Mouse (Mus musculus) lung, postnatal 4 days (tissue): ENCODE data around the gene Zfp36l2.
"Not testable (repeated sequence)": the region's sequence is repeated elsewhere in the genome, so short reads cannot be mapped to it uniquely, and the experiment has no call there.

Experiments used
- DNase-seq, 2 experiments: peaks; one replicate each; pipeline ENCODE4 v3.0.0; 2021

Gene Zfp36l2

DNA sequence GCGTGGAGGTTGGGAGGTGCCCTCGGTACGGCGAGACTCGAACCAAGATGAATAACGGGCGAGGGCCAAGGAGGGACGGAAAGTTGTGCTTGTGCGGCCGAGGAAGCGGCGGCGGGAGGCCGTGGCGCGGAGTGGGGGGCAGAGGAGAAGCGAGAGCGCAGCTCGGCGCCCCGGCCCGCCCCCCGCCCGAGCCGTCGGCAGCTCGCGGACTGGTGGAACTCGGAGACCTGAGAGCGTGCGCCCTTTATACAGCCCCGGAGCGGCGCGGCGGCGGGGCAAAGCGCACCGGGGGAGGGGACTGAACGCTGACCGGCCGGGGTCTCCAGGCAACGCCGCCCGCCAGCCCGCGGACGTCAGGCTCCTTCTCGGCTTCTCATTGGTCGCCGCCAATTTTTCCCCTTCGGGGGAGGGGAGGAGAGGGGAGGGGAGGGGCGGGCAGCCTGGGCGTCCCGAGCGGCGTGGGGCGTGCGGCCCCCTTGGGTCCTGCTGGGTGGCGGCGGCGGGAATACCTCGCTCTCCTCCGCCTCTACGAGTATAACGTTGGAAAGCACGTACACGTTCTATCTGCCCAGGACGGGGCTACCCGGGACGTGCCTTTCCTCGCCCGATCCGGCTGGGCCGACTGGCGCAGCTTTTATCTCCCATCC lies at the start of gene Zfp36l2:
Gene Zfp36l2 (minus strand): TSS at position 221 of the 647 bp plus-strand sequence.
- DNase-seq, result peak; percentile 97 to 99

DNA sequence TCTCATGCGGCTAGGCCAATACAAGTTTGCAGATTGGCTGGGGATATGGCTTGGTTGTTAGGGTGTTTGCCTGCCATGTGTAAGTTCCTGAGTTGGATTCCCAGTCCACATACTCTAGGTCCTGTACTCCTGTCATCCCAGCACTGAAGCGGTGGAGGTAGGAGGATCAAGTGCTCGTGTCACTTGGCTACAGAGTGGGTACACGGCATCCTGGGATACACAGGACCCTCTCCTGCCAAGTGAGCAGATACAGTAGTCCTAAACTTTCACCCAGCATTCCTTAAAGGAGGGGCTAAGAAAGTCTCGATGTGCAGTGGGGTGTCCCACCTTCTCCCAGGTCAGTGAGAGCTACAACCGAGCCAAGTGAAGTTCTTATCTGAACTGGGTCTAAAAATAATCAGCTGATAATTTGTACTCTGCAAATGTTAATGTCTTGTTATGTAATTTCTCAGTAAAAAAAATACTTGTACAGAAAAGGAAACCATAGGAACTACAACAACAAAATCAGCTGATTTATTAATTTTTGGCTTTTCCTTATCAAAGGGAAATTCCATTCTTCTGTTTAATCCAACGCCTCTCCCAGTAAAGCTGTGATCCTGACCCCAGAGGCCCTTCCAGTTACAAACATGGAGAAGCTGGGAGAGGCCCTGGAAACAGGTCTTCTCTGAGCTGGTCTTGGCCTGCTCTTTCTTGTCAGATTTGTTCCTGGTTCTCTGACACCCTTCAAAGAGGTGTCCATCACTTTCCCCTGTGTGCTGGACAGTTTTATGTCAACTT lies 49.2 kb upstream of the Zfp36l2 start:
- DNase-seq, result peak in 1 of 2 experiments; percentile 34

DNA sequence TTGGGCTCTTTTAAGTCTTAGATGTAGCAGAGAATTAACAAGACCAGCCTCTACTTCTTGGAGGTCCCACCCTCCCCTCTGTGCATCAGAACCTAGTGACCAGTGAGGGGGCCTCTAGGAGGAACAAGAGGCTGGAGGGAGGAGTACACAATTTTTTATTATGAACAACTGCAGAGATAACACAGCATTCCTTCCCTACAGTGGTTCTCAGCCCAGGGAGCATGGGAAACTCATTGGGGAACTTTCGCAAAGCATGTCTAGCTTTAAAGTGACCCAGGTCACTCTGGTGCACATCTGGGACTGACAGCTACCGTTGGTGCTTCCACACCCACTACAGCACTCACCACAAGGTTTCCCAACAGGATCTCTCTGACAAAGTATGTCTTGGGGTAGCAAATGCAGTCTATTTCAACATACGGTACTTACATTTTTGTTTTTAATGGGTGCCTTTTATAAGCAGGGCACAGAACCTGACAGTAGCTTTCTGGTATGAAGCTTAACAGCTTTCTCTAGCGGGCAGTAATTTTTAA lies 47.7 kb upstream of the Zfp36l2 start:
- no peak for DNase-seq

DNA sequence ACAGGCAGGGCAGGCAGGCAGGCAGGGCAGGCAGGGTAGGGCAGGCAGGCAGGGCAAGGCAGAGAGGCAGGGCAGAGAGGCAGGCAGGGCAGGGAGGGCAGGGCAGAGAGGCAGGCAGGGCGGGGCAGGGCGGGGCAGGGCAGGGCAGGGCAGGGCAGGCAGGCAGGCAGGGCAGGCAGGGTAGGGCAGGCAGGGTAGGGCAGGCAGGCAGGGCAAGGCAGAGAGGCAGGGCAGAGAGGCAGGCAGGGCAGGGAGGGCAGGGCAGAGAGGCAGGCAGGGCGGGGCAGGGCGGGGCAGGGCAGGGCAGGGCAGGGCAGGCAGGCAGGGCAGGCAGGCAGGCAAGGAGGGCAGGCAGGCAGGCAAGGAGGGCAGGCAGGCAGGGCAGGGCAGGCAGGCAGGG lies 47.0 kb upstream of the Zfp36l2 start:
- DNase-seq, result not testable (repeated sequence)

DNA sequence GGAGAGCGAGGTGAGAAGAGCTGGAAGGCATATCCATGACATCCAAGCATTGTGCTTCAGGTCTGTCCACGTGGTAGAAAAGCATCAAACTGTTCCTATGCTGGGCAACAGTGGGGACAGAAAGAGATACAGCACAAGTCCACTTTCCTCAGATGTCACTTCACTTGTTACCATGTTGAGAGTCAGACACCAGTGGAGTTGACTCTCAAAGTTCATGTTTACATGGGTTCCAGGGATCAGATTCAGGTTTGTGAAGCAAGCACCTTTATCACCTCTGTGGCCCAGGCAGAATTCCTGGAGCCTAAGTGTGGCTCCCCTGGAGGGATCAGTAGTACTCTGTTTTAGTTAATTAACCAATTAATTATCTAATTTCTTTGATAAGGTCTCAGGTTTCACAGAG lies 46.0 kb upstream of the Zfp36l2 start:
- DNase-seq, result no peak

DNA sequence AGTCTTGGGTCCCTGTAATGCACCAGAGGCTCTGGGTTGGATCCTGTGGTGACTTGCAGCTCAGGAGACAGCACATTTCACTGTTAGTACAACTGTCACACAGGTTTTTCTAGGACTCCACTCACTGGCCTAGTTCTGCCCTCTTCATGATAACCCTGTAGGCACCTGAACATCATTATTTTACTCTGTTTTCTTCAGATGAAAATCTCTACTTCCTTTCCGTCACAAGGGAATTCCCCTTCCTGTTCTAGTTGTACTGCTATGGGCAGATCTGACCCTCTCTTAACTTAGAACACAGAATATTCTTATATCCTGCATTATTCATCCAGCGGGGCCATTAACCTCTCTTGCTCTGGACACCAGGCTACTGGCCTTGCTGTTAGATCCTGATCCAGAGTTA lies 43.6 kb upstream of the Zfp36l2 start:
- no peak for DNase-seq

DNA sequence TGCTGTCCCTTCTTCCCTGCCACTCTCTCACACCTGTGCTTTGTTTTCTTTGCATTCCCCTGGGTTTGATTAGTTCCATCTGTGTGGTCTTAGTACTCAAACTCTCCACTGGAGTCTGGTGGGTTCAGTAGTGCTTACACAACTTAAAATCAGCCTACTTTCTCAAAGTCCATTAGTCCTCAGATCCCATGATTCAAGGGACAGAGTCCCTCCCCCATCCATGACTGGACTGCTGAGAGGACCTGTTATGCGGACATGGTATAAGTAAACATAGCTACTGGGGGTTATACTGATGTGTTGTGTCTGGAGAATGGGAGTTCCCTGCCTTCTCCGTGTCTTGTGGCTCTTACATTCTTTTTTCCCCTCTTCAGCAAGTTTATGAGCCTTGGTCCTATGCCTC lies 40.5 kb upstream of the Zfp36l2 start:
- DNase-seq, result no peak

DNA sequence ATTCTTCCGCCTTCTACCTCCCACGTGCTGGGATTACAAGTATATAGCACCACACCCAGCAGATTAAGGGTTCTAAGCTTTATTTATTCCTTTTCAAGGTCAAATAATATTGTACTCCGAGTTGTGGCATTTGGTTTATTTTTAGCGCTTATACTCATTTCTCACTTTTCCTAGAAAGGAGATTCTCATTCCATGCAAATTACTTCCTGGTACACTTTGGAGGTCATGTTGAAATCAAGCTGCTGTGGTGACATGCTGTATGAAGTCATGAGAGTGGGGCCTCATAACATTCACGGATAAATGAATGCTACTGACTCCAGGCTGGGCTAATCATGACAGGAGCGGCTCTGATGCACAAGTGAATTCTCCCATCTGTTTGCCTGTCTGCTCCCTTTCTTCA lies 38.9 kb upstream of the Zfp36l2 start:
- DNase-seq, result no peak

DNA sequence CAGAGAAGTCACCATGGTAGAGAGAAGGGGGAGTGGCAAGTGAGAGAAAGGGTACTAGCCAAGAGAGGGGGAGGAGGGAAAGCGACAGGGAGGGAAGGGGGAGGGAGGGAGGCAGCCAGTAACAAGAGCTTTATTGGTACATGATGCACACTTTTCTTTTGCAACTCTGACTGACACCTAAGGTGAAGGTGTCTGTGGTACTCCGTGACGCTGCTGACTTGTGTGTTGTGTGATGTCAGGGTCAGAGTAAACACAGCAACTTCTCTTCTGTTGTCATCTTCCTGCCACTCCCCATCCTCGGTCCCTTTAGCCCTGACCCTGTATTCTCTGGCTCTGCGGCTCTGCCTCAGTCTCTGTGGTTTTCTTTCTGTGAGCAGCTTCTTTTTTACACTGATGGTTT lies 38.5 kb upstream of the Zfp36l2 start:
- DNase-seq, result no peak

DNA sequence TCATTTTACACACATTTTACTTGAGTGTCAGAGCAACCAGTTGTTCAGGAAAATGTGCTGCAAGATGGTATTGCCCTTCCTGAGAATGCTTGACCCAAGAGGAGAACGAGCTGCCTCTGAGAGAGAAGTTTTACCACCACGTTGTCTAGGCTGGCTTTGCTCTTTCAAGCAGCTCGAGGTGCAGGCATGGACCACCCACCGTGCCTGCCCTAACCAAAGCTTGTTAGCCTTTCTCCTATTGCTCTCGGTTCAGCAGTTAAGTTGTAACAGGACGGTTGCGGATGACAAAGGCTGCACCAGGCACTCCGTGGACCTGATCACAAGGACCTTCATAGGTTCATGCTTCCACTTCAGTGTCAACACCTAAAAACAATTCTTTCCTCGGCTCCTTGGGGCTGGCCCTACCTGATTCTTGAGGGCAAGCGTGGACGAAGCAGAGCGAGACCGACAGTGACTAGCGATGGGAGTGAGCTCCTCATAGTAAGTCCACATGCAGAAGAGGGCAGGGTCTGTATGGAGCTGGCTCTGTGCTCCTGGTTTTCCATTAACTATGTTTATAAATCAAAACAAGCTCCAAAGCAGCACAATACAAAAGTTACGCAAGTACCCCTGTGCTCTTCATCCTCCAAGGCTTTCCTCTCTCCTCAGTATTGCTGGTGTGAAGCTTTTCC lies 36.6 kb upstream of the Zfp36l2 start:
- DNase-seq, result no peak

DNA sequence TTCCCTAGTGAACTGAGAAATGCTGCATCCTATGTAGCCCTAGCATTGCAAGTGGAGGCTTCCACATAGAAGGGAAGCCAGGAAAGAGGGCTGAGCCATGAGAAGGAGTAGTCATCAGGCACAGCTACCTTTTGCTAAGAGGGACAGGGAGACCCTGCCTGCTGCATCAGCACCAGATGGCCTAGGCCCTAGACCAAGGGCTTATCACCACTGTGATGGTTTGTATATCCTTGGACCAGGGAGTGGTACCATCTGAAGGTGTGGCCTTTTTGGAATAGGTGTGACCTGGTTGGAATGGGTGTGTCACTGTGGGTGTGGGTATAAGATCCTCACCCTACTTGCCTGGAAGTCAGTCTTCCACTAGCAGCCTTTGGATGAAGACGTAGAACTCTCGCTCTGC lies 31.1 kb upstream of the Zfp36l2 start:
- DNase-seq, result not testable (repeated sequence)

DNA sequence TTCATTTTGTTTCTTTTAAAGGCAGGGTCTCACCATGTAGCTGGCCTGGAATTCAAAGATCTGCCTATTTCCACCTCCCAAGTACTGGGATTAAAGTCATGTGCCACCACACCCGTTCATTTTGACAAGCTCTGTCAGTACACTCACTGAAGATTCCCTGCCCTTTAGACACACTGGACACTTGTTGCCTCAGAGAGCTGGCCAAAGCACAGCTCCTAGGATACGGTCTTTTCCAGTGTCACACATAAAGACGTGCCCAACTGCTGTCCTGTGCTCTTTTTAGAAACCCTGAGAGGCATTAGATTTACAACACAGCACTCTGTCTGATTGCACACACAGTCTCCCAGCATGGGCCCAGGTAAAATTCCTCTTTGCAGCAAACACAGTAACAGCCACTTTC lies 29.9 kb upstream of the Zfp36l2 start:
- DNase-seq, result no peak

DNA sequence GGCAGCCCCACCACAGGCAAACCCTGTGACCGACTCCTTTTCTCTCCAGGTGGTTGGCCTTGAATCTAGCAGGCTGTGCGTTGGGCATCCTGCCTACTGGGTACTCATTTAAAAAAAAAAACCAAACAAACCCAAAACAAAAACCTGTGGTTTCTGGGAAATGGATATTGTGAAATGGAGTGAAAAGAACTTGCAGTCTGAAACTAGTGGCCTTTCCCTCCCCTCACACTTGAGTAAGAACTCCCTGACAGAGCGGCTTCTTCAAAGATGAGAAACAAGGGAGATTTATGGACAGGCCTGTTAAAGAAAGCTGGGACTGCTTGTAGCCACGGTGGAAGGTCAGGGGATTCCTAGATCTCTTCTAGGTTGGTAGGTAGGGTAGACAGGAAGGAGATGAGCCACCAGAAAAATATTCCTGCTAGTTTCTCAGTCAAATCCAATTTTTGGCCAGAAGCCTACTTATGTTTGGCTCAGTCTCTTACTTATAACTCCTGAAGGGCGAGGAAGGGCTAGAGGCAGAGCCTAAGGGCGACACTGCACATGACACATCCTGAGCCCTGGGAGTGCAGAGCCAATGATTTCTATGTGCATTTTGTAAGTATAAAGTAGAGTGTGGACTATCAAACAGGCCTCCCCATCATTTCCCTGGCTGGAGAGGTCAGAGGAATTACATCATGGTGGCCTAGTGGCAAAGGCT lies 27.7 kb upstream of the Zfp36l2 start:
- DNase-seq, result no peak

DNA sequence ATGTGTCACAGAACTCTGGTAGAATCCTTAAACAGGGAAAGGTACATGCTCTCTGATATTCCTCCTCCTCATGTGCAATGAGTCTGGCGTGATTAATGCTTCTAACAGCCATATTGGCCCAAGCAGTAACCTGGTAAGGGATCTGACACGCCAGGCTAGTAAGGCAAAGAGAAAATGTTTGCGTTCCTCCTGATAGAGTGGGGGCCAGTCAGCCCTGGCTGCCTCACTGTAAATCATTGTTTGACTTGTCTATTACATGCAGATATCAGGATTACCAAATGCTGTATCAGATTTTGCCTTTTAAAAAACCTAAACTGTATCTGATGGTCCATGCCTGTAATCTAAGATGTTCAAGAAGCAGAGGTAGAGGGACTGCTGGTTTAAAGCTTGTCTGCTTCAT lies 25.7 kb upstream of the Zfp36l2 start:
- DNase-seq, result no peak

DNA sequence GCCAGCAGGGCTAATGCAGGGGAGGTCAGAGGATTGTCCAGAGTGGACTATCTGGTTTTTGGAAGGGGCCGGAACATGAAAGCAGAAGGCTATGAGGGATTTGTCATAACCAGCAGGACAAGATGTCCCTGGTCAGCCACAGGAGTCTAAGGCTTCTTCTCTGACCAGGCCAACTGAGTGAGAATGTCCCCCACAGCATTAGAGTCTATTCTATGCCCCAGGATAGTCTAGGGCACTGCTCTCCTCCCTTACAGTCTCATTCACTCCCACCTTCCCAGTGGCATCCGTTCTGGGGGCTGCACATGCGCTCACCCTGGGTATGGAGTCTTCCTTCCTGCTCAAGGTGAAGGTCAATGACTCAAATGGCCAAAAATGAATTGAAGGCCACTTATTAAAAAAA lies 19.9 kb upstream of the Zfp36l2 start:
- no peak for DNase-seq

DNA sequence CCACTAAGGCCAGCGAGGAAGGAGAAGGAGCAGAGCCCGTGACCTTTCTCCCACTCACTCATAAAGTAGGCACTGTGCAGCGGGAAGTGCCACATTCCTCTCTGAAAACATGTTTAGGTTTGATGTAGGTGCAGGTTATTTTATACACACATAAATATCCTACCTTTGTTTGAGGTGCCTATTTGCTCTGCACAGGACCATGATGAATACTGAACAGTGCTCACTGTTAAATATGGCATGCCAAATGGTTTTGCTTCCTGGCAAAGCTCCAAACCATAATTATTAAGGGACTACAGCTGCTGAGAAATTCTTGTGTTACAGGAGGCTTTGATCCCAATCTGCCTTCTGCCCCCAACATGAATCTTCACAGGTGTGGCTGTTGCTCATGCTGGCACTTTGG lies 18.5 kb upstream of the Zfp36l2 start:
- no peak for DNase-seq

DNA sequence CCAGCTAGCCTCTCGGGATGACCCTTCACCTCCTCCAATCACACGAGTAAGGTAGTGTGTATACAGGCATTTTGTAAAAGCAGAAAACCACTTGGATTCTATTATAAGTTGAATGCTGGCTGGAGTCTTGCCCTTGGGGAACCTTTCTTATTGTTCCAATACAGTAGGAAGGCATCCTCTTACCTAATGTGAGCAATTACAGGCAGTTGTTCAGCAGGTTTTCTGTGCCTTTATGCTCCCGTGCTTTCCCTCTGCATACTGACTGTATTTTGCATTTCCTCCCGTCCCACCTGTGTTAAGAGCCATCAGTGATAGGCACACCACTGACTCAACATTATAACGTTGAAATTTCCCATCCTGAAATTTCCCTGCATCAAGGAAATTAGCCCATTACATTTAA lies 17.2 kb upstream of the Zfp36l2 start:
- no peak for DNase-seq

DNA sequence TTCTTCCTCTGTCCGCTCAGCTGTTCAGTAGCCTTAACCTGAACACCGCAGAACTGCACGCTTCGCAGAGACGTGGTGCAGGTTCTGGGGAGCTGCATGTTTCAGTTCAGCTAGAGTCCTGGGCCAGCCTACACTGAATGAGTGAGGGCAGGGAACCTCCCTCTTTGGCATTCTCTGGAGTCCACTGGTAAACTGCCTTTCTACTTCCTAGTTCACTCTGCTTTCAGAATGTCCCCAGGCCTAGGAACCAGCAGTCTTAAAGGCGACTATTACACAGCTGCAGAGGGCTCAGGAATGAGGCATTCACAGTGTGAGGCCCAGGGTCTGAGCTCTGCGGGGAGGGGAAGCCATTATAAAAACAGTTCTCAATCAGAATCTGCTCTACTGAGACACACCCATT lies 15.6 kb upstream of the Zfp36l2 start:
- no peak for DNase-seq

DNA sequence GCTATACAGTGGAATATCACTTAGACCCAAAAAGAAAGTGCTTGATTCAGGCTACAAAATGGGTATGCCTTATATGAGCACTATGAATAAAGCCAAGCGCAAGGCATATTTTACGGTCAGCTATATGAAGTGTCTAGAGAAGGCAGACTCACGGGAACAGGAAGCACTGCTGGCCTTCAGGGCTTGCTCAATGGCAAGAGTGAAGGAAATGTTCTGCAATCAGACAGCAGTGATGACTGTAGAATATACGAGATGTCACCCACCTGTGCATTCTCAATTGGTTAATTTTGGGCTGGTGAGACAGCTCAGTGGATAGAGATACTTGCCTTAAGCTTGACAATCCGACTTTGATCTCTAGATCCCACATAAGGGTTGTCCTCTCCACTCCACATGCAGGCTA lies 13.4 kb upstream of the Zfp36l2 start:
- no peak for DNase-seq

DNA sequence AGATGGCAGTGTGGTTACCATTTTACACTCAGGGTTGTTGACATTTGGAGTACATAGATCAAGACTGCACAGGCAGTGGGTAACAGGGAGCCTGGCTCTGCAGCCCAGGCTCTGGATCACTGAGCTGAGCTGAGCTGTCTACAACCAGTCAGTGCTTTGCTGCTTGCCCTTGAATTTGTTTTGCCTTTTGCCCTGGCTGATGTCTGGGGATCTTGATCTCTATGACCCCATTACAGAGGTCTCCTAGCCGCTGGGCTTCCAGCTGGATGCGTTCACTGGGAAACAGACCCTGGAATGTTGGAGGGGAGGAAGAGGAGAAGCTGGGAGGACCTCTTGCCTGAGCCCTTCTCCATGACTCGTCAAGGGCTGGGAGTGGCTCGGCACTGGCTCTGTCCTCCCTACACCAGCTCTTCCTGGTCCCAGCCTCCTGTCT lies 10.2 kb upstream of the Zfp36l2 start:
- no peak for DNase-seq

DNA sequence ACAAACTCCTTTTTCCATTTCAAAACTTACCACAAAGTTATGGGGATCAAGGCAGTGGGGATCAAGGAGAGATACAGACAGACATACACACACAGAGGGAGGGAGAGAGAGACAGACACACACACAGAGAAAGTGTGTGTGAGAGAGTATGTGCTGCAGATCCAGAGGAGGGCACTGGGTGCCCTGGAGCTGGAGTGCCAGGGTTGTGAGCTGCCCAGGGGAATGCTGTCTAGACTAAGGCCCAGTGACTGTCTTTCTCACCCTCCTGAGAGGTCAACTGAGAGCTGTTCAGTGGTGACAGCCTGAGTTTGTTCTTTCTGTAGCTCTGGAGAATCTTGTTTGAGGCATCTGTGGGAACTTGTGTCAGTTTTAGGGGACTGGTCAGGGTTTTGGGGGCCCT lies 8.6 kb upstream of the Zfp36l2 start:
- DNase-seq, result peak in 1 of 2 experiments; percentile 5

DNA sequence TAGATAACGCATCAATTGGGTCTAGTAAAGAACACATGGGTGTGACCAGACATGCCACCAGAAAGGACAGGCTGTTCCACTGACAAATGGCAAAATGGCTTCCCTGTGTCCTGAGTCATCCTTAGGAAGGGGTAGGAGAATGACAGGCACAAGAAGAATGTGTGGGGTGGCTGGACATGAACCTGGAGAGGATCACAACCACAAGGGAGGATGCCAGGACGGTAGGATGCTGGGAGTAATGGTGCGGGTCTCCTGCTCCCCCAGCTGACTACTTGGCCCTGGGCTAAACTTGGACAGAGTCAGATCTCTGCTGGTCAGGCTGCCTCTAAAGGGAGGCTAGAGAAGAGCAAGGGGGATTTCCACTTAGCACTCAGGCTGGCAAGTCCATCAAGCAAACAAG lies 8.1 kb upstream of the Zfp36l2 start:
- DNase-seq, result peak in 1 of 2 experiments; percentile 14

DNA sequence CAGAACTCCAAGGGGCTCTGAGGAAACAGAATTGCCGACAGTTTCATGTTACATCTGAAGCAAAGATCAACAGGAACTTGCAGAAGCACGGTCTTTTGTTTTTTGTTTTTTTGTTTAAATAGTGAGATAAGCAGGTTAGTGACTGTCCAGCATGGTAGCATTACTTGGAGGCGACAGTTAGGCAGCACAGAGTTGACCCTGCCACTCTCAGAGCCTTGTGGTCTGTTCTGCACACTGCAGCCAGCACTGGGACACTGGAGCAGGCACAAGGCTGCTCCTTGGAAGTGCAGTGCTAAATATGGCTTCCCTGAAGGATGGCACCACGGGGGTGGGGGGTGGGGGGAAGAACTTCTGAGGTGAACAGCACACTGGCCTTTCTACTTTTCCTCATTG lies 7.3 kb upstream of the Zfp36l2 start:
- peak in 1 of 2 experiments; percentile 20 for DNase-seq
